Mouse (Mus musculus) erythroid progenitor cell, adult 5-6 weeks (primary cell): ENCODE data around the gene Pitx1. TPM values are rescaled to one million over a fixed set of nuclear protein-coding genes. Genes with fewer than 3 reads are reported as not detected.

ENCODE experiments used
- ATAC-seq: replicated peaks from 2 replicates; pipeline ENCODE4 v1.8.0; 2016; ENCODE audit warnings: moderate number of reproducible peaks, mild to moderate bottlenecking, moderate TSS enrichment, inconsistent platforms; ENCODE audit not compliant: poor library complexity, low FRiP score, severe bottlenecking
- total RNA-seq, 2 experiments: library from RNA; stranded (forward) in 1 of 2; stranded (reverse) in 1 of 2; fragments of 150-400 nt in 1 of 2; fragments of 186-747, 209-891 nt in 1 of 2; gene quantifications; 2 replicates each; pipeline versions ENCODE4 v1.2.3 to v1.2.4; 2015 to 2017; ENCODE audit warnings: low replicate concordance in 2 of 2

Gene Pitx1
- not detected in 2 replicates for total RNA-seq (2015; ENCODE audit: low replicate concordance)
- total RNA-seq (2017; ENCODE audit: low replicate concordance) = not detected in 2 replicates

DNA sequence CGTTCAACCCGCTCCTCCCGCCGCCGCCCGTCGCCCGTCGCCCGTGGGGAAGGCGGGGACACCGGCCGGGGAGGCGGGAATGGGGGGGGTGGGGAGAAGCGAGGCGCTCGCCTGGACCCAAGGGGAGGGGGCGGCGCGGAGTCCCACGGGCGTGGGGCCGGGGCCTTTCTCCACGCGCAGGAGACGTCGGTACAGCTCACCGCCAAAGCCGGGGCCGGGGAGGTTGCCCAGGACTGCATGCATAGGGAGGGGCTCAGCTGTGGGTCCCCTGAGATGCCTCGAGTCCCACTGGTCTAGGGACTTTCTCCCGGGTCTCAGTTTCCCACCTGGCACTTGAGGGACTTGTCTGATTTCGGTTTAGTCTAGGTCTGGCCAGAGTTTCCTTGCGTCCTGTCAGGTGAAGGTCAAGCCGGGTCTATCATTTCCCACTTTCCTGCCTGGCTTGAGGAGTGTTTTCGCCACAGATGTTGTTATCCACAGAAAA, at the start of gene Pitx1:
TSS of gene Pitx1 (minus strand) at position 51 of the 484 bp plus-strand sequence.
- ATAC-seq = no peak

DNA sequence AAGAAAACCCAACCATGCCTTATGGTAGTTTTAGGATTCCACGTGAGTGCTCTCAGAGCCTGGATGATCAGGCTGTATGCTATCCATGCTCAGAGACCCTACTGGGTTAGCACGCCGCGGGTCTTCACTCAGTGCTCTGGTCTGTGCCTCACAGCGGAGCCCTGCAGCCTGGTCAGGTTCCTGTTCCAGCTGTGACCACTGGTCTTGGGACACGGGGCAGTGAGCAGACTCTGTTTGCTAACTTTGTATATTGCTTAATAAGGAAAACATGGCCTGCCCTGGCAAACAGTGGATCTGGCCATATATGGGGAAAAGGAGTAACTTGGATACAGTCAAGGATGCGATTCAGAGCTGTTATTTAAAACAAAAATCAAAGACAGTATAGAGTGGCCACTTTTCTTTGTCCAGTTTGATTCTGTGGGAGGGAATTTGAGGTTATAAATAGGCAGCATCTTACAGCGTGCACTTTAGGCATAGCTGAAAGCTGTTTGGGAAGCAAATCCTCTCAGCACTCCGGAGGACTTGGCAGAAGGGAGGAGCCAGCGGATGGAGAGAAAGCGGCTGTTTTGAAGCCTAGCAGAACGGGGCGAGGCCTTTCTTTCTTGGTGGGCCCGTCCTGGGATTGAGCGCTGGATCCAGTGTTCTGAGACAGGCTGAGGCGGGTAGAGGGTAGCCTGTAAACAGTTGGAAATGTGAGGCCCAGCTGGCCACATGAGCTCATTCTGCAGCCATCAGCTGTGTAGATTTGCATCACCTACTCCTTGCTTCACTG, 45.6 kb upstream of the Pitx1 start:
- ATAC-seq = no peak

DNA sequence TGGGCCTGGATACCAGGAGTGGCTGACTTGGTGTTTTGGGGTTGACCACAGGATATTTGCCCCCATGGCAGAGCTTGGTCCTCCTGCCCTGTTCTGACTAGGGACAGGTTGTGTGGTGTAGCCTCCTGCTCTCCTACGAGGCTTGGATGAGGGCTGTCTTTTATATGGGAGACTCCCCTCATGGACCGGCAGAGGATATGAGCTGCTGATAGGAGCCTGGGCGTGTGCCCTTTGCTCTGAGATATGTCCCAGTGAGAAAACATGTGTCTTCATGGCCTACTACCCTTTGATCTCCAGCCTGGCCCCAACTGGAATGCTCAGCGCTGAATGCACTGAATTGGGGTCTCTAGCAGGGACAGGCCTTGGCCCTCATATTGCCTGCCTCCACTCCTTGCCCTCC, 42.4 kb upstream of the Pitx1 start:
- no peak for ATAC-seq

DNA sequence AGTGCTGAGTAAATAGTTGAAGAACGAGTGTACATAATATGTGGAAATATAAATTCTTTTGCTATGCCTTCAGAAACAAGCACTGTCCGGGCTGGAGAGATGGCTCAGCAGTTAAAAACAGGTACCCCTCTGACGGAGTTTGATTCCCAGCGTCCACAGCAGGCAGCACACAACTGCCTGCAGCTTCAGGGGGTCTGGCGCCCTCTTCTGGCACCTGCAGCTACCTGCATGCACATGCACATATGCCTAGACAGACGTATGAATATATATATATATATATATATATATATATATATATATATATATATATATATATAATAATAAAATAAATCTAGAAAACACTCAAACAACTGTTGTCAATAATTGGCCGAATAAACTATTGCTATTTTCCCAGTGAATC, 35.4 kb upstream of the Pitx1 start:
- ATAC-seq = no peak

DNA sequence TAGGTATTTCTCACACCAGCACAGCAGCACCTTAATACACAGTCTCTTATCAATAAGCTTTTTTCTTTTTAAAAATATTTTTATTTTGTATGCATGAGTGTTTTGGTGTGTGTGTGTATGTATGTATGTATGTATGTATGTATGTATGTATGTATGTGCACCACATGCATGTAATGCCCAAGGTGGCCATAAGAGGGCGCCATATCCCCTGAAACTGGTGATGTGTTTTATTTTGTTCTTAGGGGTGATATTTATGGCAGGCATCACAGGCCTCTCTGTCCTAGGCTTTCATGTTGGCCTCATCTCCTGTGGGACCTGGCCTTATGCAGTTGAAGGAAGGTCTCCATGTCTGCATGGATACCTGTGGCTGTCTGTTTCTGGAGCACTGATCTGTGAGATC, 34.0 kb upstream of the Pitx1 start:
- ATAC-seq = no peak

DNA sequence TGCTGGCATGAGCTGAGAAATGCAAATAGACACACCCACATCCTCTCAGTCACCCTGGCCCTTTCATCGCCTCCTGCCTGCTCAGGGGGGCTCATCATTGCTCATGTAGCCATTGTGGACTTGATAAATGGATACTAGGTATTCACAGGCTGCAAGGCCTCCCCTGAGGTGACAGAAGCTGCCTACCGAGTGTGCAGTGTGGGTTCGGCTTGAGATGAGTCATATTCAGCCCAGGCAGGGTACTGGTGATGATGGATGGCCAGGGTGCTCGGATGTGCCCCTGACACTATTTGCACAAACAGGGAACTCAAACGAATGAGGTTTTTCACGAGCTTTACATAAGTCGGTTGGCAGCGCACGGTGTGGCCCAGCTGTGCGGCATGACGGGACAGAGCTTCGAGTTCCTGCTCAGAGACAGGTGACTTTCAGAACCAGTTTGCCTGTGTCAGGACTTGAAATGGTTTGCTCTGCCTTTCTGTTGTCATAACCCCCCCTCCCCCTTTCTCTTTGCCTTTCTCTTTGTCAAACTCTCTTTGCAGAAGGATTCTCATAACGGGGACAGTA, 31.6 kb upstream of the Pitx1 start:
- ATAC-seq = no peak

DNA sequence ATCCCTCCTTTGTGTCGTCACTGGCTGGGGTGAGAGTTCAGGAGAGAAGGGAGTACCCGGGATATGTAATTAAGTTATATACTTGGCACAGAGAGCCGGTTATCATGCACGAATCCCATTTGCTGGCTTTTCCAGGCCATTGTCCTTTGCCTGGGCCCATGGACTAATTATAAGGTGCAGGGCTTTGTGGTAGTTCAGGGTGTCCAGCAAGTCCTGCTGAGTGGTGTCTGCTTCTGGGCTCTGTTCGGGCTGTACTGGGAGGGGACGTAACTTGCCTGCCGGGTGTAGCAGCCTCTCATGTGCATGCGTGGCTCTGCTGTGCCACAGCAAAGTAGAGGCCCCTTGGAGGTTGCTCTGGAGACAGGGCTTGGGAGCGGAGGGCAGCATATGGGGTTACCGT, 24.5 kb upstream of the Pitx1 start:
- ATAC-seq = no peak

DNA sequence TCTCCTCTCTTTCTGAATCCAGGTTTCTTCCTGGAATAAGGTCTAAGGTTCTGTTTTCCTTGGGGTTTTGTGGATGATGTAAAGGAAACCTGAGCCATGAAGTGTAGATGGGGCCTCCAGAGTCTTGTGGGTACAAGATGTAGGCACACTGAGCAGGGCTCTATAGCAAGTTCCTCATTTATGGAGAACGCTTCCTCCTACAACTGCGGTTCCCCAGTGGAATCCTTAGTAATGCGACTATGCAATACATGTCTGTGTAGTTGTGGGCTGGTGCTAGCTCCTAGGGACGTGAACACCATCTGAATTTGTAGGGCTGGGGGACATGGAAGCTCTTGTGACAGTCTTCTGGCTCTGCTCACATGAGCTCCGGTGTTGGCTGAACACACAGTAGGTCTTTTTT, 22.5 kb upstream of the Pitx1 start:
- no peak for ATAC-seq

DNA sequence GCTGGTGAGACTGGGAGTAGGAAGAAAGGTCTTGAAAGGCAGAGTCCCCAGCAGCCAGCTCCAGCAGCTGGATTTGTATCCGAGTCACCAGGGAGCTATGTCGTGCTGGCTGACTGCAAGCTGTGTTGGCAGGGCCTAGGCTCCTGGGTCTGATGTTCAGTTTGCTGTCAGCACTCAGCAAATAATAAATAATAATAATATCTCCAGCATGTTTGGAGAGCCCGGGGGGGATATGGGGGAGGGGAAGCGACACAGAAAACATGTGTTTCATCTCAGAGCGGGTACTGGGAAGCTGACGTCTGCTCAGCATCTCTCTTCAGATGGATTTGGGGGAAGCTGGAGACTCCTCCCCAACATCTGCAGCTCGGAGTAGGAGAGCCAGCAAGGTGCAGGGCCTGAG, 19.8 kb upstream of the Pitx1 start:
- no peak for ATAC-seq

DNA sequence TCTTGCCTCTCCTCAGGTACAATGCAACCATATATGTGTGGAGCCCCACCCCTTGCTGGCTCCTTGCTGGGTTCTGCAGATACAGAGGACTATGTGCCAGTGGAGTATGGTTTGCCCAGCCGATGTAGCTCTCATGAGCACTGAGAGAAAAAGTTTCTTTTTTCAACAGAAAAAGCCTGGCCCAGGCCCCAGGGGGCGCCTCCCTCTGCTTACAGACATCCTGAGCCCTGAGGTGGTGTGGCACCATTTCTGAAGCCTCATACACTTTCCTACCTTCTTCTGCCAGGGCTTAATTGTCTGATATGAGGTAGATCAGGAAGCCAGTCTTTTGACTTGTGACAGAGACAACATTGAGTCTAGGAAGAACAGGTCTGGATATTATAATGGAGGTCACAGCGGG, 16.2 kb upstream of the Pitx1 start:
- no peak for ATAC-seq

DNA sequence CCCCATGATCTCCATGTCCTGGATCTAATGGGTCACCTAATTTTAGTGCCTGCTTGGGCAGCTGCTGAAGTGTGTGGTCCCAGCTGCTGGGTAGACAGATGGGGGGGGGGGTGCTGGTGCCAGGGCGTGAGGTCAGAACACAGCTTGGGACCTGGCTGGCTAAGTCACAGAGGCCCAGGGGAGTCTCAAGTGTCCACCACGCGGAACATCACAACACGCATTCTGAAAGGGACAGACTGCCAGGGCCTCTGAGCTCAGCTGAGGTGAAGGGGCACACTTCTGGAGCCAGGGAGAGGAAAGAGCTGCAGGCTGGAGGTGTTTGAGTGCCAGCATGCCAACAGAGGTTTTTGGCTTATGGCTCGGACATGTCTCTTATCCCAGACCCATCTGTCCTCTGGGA, 14.7 kb upstream of the Pitx1 start:
- no peak for ATAC-seq

DNA sequence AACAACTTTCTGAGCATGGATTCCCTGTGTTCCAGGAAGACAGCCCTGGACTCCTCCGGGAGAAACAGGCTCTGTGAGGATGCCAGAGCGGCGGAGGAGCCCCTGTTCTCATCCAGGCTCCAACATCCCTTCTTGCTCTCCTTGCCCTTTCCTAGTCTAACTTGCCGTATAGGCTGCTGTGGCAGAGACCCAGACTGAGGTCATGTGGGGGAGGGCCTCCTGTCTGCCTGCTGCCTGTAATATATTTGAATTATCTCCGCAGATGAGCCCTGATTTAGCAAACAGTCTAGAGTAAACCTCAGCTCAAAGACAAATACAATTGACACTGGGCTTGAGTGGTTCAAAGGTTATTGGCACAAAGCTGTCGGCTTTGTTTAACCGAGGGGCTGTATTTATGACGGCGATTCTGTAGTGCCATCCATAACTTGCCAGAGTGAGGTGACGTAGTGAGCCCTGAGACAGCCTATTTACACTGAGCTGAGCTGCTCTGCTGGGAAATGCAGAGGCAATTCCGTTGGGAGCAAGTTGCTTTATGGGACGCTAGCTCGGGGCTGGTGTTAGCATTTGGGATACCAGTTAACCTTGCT, 12.7 kb upstream of the Pitx1 start:
- ATAC-seq = no peak

DNA sequence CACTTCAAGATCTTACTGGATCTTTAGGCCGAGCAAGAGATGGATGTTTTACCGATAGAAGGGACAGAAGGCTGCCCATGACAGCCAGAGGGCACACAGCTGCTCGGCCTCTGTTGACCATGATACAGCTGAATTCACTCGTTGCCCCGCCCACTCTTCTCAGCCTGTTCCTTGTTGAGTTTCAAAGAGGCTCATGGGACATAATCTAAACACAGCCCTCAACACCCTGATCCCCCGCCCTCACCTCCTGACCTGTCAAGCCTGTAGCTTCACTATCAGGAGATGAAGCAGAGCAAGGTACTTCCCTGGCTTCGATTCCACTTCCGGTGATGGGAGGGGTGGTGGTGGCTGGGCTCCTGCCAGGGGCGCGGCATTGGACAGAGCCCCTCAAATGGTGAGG, 11.8 kb upstream of the Pitx1 start:
- no peak for ATAC-seq

DNA sequence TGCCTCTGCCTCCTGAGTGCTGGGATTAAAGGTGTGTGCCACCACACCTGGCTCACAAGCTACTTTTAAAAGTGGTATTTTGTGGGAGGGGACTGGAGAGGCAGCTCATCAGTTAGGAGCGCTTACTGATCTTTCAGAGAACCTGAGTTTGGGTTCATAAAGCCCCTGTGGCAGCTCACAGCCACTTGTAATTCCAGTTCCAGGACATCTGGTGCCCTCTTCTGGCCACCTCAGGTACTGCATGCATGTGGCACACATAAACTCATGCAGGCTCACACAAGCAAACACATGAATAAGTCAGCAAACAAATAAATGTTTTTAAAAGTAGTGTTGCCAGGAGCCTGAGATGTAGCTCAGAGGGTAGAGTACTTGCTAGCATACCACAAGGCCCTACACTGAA, 7.7 kb upstream of the Pitx1 start:
- ATAC-seq = no peak

DNA sequence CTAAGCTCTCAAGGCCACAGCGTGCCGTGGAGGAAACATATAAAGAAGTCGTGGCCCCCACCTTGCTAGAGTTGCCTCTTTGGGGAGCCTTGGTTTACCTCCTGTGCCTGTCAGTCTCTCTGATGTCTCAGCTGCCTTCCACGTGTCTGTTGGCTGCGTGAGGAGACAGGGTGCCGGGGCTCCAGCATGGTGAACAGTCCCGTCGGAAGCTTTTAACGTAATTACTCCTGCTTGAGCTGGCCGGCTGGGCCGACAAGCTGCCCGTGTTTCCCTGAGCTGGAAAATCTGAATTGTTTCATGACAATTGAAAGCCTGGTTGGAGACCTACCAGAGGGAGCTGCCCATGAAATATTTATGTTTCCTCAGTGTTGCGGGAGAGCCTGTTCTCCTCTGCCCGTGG, 4.2 kb upstream of the Pitx1 start:
- ATAC-seq = no peak

DNA sequence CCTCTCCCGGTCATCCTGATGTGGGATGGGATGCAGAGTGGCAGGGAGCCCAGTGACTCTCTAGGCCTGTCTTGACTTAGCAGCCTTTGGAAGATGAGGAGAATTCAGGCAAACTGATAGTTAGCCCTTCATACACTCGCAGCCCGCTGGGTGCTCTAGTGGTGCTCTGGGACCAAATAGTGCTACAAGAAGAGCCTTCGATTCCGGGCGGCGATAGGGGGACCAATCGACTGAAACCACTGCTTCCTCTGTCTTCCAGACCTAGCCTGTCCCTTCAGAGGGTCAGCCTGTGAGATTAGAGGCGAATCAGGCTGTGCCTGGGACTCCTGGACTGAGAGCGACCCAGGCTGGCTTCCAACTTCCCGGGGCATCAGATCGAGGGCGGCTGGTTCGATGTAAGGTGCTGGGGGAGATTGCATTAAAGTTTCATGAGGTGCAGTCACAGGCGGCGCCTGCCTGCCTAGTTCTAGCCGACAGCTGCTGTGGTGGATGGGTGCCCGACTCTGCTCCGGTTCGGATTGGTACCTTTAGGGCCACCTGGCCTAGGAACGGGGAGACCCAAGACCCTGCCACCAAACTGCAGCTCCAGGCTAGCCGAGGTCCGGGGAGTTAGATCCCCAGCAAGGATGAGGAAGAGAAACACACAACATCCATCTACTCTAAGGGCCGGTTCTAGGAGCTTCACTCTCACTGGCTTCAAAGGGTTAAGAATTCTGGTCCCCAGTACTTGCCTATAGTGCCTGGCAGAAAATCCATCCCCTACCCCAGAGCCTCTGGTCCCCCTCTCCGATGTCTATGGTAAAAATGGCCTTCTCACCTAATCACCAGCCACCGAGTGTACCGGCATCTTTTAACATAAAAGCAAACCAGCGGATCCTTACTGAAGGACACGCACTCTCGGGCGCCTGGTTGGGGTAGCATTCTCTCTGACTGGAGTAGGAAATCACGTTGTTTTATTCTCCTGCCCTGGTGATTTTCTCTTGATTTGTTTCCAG, 1.1 kb upstream of the Pitx1 start:
- ATAC-seq = no peak

DNA sequence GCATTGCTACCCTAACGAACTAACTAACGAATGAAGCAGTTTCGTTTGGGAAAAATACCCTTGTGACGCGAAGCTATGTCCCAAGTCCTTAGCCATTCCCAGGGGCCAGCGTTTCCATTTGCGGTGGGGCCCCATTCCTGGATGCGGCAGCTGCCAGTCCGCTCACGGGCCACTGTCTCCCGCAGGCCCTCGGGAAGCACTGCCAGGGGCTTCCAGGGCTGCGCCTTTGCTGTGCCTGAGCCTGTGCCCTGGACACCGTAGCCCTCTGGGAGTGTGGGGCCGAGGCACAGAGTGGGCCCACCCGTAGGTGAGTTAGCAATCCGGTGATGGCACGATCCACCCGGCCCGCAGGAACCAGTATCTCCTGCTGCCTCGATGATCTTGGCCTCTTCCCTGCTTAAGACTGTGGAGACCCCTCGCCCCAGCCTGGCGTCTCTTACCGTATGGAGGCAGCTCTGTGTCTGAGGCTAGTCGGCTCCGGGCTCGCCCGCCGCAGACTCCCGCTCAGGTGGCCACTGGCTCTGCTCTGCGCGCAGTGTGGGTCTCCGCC, 369 bp downstream of the Pitx1 start:
- ATAC-seq = no peak

DNA sequence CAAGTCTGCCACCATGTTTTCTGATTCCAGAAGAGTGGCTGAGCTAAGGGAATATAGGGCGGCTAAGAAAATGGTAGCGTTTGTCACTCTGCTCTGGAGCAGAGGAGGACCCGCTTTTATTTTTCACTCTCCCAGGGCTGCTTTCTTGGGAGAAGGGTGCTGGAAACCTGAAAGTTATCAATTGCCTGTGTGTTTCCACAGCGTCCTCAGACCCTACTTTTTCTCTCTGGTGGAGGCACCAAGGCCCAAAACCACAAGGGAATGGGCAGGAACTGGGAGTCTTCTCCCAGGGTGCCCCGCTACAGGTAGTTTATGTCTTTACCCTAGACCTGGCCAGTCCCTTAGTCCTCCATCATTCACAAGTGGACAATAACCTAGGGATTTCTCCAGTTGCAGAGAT, 1.3 kb downstream of the Pitx1 start:
- ATAC-seq = no peak

DNA sequence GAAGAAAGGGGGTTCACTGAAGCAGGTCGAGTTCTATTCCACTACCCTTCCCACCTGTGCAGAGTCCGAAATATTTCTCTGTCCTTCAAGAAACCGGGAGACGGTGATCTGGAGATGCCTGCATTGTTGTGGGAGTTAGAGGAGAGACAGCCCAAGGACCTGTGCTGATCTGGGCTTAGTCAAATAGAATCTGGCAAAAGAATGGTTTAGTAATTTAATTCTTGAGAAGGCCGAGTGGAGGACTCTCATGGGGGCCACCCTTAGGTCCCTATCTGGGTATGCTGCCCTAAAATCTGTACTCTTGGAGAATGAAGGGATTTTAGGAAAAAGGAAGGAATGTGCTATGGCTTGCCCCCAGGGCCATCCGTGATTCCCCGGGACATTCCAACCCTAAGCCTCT, 2.1 kb downstream of the Pitx1 start:
- no peak for ATAC-seq

DNA sequence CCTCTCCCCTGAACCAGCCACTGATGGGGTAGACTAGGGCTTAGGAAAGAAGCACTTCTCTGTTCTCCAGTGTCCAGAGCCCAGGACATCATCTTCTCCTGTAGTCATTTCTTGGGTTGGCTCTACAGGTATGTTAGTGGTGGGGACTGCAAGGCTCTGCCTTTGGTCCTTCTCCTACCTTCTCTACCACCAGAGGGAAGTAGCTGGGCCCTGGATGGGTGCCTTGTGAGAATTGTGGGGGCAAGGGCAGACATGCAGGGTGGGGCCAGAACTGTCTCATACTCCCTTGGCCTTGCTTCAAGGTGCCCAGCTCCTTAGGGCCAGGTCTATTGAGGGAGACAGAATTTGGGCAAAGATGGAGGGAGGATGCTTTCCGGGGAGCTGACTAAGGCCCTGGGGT, 3.4 kb downstream of the Pitx1 start:
- no peak for ATAC-seq
